7 mouse cellular contexts compared by ENCODE assay signal in the genomic region with DNA sequence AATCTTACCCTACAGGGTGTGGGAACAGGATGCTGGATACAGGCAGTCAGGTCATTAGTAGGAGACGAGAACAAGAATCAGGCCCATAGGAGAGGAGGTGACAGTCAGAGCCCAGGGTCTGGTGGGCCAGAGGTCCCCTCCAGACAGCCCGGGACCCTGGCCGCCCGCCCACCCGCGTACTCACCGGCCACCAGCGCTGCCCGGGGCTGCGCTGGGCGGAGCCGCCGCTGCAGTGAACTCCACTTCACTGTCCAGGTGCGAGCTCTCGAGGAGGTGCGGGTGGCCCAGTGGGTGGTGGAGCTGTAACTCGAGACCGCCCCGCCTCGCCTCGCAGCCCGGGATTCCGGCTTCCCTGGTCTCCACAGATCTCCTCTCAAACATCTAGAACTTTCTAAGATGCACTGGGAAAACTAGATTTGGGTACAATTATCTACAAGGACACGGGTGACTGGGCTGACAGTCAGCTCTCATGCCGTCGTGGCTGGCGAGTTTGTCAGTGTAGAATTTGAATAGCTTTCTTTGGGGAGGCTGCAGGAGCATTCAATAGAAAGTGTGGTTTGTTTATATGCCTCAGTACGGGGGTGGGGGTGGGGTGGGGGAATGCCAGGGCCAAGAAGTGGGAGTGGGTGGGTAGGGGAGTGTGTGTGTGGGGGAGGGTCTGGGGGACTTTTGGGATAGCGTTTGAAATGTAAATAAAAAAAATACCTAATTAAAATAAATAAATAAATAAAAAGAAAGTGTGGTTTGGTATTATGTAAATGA. TPM values are rescaled to one million over a fixed set of nuclear protein-coding genes. Genes with fewer than 3 reads are reported as not detected.
A peak's percentile ranks its signal among the peaks of the same experiment; 100 is the strongest.
DNase-seq lines count a peak whose midpoint lies in the region; ATAC-seq lines count a peak whose summit lies in the region.

Slc26a5 (minus strand) TSS at position 259 of the 762 bp plus-strand sequence.

- no peaks in the 10 kb centered on the region for H3K9me3 ChIP-seq in embryonic facial prominence, embryonic 10.5 days
- no peaks in the 10 kb centered on the region for H3K9me3 ChIP-seq in intestine, embryonic 14.5 days (ENCODE audit: control insufficient read depth, low read length)

- peaks cover 14% of the 10 kb centered on the region for H3K27me3 ChIP-seq in embryonic facial prominence, embryonic 10.5 days (replicated peaks; ENCODE audit: low read depth, poor library complexity, severe bottlenecking)
- H3K27me3 ChIP-seq in intestine, embryonic 14.5 days (replicated peaks; ENCODE audit: control insufficient read depth, insufficient read depth, low read length) = 0 out of 2 replicates have a peak, but pooled peaks cover 4% of the 10 kb centered on the region

- H3K27ac ChIP-seq in embryonic facial prominence, embryonic 10.5 days (replicated peaks) = peak within 1 kb of the TSS; percentile 30; the same call in 1 of the 2 replicates
- H3K27ac ChIP-seq in intestine, embryonic 14.5 days (ENCODE audit: low read depth) = no peak within 1 kb of the TSS

- 2% methylated on average over 29 of the region's 29 CpGs for WGBS in embryonic facial prominence, embryonic 10.5 days
- 2% methylated on average over 29 of the region's 29 CpGs for WGBS in intestine, embryonic 14.5 days

- peak; percentile 6 for DNase-seq in ovary, postnatal 36 days (ENCODE audit: low spot score)
- DNase-seq in ovary, postnatal 10 days (ENCODE audit: low spot score) = no peak
- DNase-seq in embryonic facial prominence, embryonic 10.5 days (ENCODE audit: low spot score) = peak; percentile 74
- peak; percentile 54 for DNase-seq in intestine, embryonic 14.5 days (ENCODE audit: low spot score)
- DNase-seq in lung, postnatal 25 days (ENCODE audit: low spot score) = peak; percentile 2
- DNase-seq in natural killer cell, adult 2 months (ENCODE audit: low spot score in 2 of 2) = no peak

- peak within 1 kb of the TSS; percentile 49 for H3K4me3 ChIP-seq in embryonic facial prominence, embryonic 10.5 days
- H3K4me3 ChIP-seq in intestine, embryonic 14.5 days (ENCODE audit: low read depth, low read length) = 0 out of 2 replicates have a peak within 1 kb of the TSS, but pooled peaks have one; percentile 6

- H3K36me3 ChIP-seq in embryonic facial prominence, embryonic 10.5 days (replicated peaks) = no peaks in the 10 kb centered on the region
- no peaks in the 10 kb centered on the region for H3K36me3 ChIP-seq in intestine, embryonic 14.5 days (ENCODE audit: control insufficient read depth, insufficient read depth, low read length)

- 0 out of 2 replicates have a peak, but pooled peaks have one; percentile 23 for ATAC-seq in intestine, embryonic 14.5 days (replicated peaks; ENCODE audit: low FRiP score, low TSS enrichment, low read depth)
- no peak for ATAC-seq in erythroid progenitor cell, adult 5-6 weeks (replicated peaks; ENCODE audit: low FRiP score, poor library complexity, severe bottlenecking)

- H3K4me2 ChIP-seq in intestine, embryonic 14.5 days (ENCODE audit: low read length) = peak within 1 kb of the TSS; percentile 39

- peaks cover 16% of the 10 kb centered on the region for H3K4me1 ChIP-seq in embryonic facial prominence, embryonic 10.5 days
- H3K4me1 ChIP-seq in intestine, embryonic 14.5 days (replicated peaks; ENCODE audit: control insufficient read depth, insufficient read depth, low read length) = 0 out of 2 replicates have a peak, but pooled peaks cover 3% of the 10 kb centered on the region

- H3K9ac ChIP-seq in intestine, embryonic 14.5 days (ENCODE audit: low read length) = no peak within 1 kb of the TSS

RNA-seq across cellular contexts. Expression of gene Slc26a5, which starts in this region (rescaled TPM):
- polyA plus RNA-seq in embryonic facial prominence, embryonic 10.5 days (2016; fragmentation: Nextera tagmentation; extraction: Ambion mirVana) = 0.07 and 0.09 TPM in 2 replicates
- polyA plus RNA-seq in intestine, embryonic 14.5 days (2014; fragmentation: Nextera tagmentation; extraction: Ambion mirVana) = not detected in 2 replicates
- total RNA-seq in erythroid progenitor cell, adult 5-6 weeks (2015; ENCODE audit: low replicate concordance) = not detected in 2 replicates
- total RNA-seq in erythroid progenitor cell, adult 5-6 weeks (2017; ENCODE audit: low replicate concordance) = not detected in 2 replicates

Comparison
In these comparisons a context has a peak if more than half of its experiments do, and no peak if none do; other contexts are left out.
1. DNase-seq: peak in ovary, postnatal 36 days (single experiment) and lung, postnatal 25 days (single experiment); none in ovary, postnatal 10 days (single experiment) and natural killer cell, adult 2 months (0 of 2).
2. Peak in DNase-seq, H3K4me3 ChIP-seq and H3K27ac ChIP-seq in embryonic facial prominence, embryonic 10.5 days; RNA of the gene not detected or under 1 TPM.
3. Peak in DNase-seq, ATAC-seq, H3K4me3 ChIP-seq and H3K4me2 ChIP-seq in intestine, embryonic 14.5 days; RNA of the gene not detected or under 1 TPM.